Comparison of ENCODE assay signal across 21 mouse cellular contexts in genomic region chr17:56413113-56413512, GRCm38 (mm10).
DNase-seq lines count a peak whose midpoint lies in the region; ATAC-seq and TF ChIP-seq lines count a peak whose summit lies in the region.
"Had no signal": no experiment of that assay in that cellular context is flagged by ENCODE, and none has a peak within 500 bp of the region (broad histone marks: within the 10 kb centered on the region; RNA-seq: fewer than 3 reads in every experiment).

No protein-coding gene starts in this region.

- peak overlapping the region; percentile 58 for H3K27ac ChIP-seq in cerebellum, adult 2 months (ENCODE audit: insufficient read depth, low read length)
- H3K27ac ChIP-seq: embryonic facial prominence, embryonic 10.5 days; heart, embryonic 10.5 days; hindbrain, embryonic 15.5 days; midbrain, embryonic 13.5 days had no signal

- no peak for ATAC-seq in CD4-positive, CD25-positive, alpha-beta regulatory T cell, adult 4 months
- ATAC-seq: activated CD4-positive, CD25-positive, alpha-beta regulatory T cell, adult 4 months; midbrain, embryonic 13.5 days had no signal

- peak; percentile 42 for DNase-seq in adrenal gland, adult 2 months
- no peak for DNase-seq in adrenal gland, adult (ENCODE audit: inconsistent age in 2 of 2, low spot score in 1 of 2)
- peak; percentile 52 to 61 for DNase-seq in lung, adult 18-20 months
- no peak for DNase-seq in lung, postnatal 4 days
- DNase-seq in cerebellum, adult 2 months = peak; percentile 85 to 88
- DNase-seq in lung, postnatal 36 days = peak; percentile 46
- no peak for DNase-seq in testis, postnatal 14 days (ENCODE audit: low spot score)
- DNase-seq: gastrocnemius, postnatal 14 days; kidney, adult 11 months; kidney, postnatal 14 days; layer of hippocampus, adult 9-11 months; liver; right cerebral cortex, postnatal 4 days; thymus, adult 18-20 months had no signal

- WGBS in cerebellum, adult 2 months = 11% methylated on average over 13 of the region's 13 CpGs

- TF ChIP-seq CTCF in cerebellum, adult 2 months (IDR thresholded peaks at IDR 0.05; ENCODE audit: borderline replicate concordance, insufficient read depth, low read depth, low read length) = no peak

- peaks cover 26% of the 10 kb centered on the region for H3K4me1 ChIP-seq in cerebellum, adult 2 months (ENCODE audit: control insufficient read depth, insufficient read depth, low read length)

- no peaks in the 10 kb centered on the region for H3K27me3 ChIP-seq in cerebellum, adult 2 months (ENCODE audit: control insufficient read depth, insufficient read depth, low read length)
- H3K27me3 ChIP-seq: CH12.LX; hindbrain, embryonic 15.5 days; midbrain, embryonic 13.5 days had no signal

- TF ChIP-seq POLR2A in cerebellum, adult 2 months (IDR thresholded peaks at IDR 0.05; ENCODE audit: borderline replicate concordance, insufficient read depth, low read length) = no peak

- no peak overlapping the region for H3K4me3 ChIP-seq in cerebellum, adult 2 months (replicated peaks; ENCODE audit: insufficient read depth, low read depth, low read length)
- H3K4me3 ChIP-seq: embryonic facial prominence, embryonic 10.5 days; heart, embryonic 10.5 days; hindbrain, embryonic 15.5 days; midbrain, embryonic 13.5 days had no signal

Comparison
In these comparisons a context has a peak if more than half of its experiments do, and no peak if none do; other contexts are left out.
1. DNase-seq: peak in adrenal gland, adult 2 months (single experiment), lung, adult 18-20 months (2 of 2), cerebellum, adult 2 months (2 of 2) and lung, postnatal 36 days (single experiment); none in adrenal gland, adult (0 of 2), lung, postnatal 4 days (0 of 2) and testis, postnatal 14 days (single experiment).